Mouse (Mus musculus) ES-Bruce4 (cell line): ENCODE results near the gene 1700001P01Rik. TPM values are rescaled to one million over a fixed set of nuclear protein-coding genes. Genes with fewer than 3 reads are reported as not detected.
A peak's percentile ranks its signal among the peaks of the same experiment; 100 is the strongest.

Experiments used
- H3K27ac ChIP-seq: 2 replicates; pipeline ENCODE4 v1.5.1; 2012; ENCODE audit warnings: low read length, inconsistent platforms; ENCODE audit not compliant: insufficient read depth
- H3K27me3 ChIP-seq: 2 replicates; pipeline ENCODE4 v1.6.1; 2012; ENCODE audit warnings: mild to moderate bottlenecking, low read length, inconsistent platforms; ENCODE audit not compliant: control insufficient read depth, poor library complexity, insufficient read depth, severe bottlenecking
- H3K36me3 ChIP-seq: 2 replicates; pipeline ENCODE4 v1.6.1; 2012; ENCODE audit warnings: inconsistent platforms, mild to moderate bottlenecking, low read length, moderate library complexity; ENCODE audit not compliant: control insufficient read depth, poor library complexity, insufficient read depth, severe bottlenecking
- H3K4me1 ChIP-seq: one replicate; pipeline ENCODE4 v1.8.1; 2011; ENCODE audit warnings: low read length; ENCODE audit not compliant: control insufficient read depth, insufficient read depth
- H3K4me3 ChIP-seq: 2 replicates; pipeline ENCODE4 v1.5.1; 2011; ENCODE audit warnings: low read depth, mild to moderate bottlenecking, low read length
- H3K9ac ChIP-seq: 2 replicates; pipeline ENCODE4 v1.6.1; 2012; ENCODE audit warnings: low read depth, mild to moderate bottlenecking, inconsistent platforms; ENCODE audit not compliant: poor library complexity, severe bottlenecking
- H3K9me3 ChIP-seq: replicated peaks from 2 replicates; pipeline ENCODE4 v1.6.1; 2012; ENCODE audit warnings: mild to moderate bottlenecking, low read length, inconsistent platforms; ENCODE audit not compliant: control insufficient read depth, poor library complexity, insufficient read depth, severe bottlenecking
- CTCF ChIP-seq: IDR thresholded peaks from one replicate; pipeline ENCODE4 v1.8.1; 2011; ENCODE audit warnings: low read depth, low read length
- EP300 ChIP-seq: IDR thresholded peaks from 2 replicates; pipeline ENCODE4 v1.6.1; 2011; ENCODE audit warnings: low read depth, low read length; ENCODE audit not compliant: insufficient read depth
- POLR2A ChIP-seq: IDR thresholded peaks from one replicate; pipeline ENCODE4 v1.8.1; 2011; ENCODE audit warnings: low read length; ENCODE audit not compliant: insufficient read depth
- polyA plus RNA-seq: library from polyadenylated mRNA; stranded (reverse); fragments of >200 nt; gene quantifications from 2 replicates; pipeline ENCODE4 v1.2.4, GENCODE M21; 2011; ENCODE audit warnings: low read depth; ENCODE audit not compliant: missing spikeins, insufficient read depth, insufficient read length

1700001P01Rik gene
- polyA plus RNA-seq, 1 experiment = 0.99 TPM

DNA sequence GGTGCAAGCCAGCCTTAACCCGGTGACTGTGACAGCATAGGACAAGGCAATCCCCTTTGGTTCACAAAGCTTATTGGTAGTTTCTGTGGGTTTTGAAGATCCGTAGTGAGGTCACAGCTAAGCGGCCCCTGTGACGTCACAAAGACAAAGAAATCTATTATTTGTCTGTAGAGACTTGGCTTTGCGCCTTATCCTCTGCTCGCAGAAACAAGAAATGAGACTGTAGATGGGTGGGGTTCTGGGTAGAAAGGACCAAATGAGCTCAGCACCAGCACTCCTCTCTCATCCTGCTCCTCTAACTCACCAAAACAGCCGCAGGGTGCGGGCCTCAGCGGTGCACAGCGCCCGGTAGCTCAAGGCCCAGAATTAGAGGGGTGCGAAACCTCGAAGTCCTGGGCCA is 532 bp downstream of the 1700001P01Rik start:
- H3K27ac ChIP-seq = peak overlapping the region; percentile 82
- TF ChIP-seq POLR2A (no peak), CTCF (no peak), EP300 (no peak)
- no peak overlapping the region for H3K4me3 ChIP-seq
- H3K9ac ChIP-seq = peak overlapping the region; percentile 43
- no peaks in the 10 kb centered on the region for H3K9me3 ChIP-seq
- no peaks in the 10 kb centered on the region for H3K27me3 ChIP-seq
- no peaks in the 10 kb centered on the region for H3K4me1 ChIP-seq
- H3K36me3 ChIP-seq = peaks cover 37% of the 10 kb centered on the region

DNA sequence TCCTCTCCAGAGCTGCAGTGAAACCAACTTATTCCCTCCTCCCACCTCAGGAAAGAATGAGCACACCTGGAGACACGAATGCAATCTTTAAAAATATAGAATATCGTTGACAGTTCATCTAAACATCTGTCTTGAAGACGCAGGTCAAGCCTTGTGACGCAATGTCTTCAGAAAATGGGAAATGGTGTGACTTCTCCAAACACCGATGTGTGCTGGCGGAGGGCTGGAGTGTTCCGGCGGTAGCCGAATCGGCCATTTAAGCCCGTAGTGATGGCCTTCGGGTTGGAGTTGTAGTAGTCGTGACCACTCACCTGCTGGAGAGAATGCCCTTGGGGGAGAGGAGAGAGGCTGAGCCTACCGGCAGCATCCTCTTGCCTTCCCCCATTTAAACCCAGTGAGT is 4.3 kb downstream of the 1700001P01Rik start:
- no peak overlapping the region for H3K9ac ChIP-seq
- H3K27me3 ChIP-seq = no peaks in the 10 kb centered on the region
- H3K27ac ChIP-seq = no peak overlapping the region
- TF ChIP-seq POLR2A (no peak), EP300 (no peak), CTCF (no peak)
- H3K4me1 ChIP-seq = no peaks in the 10 kb centered on the region
- no peak overlapping the region for H3K4me3 ChIP-seq
- no peaks in the 10 kb centered on the region for H3K9me3 ChIP-seq
- no peaks in the 10 kb centered on the region for H3K36me3 ChIP-seq

DNA sequence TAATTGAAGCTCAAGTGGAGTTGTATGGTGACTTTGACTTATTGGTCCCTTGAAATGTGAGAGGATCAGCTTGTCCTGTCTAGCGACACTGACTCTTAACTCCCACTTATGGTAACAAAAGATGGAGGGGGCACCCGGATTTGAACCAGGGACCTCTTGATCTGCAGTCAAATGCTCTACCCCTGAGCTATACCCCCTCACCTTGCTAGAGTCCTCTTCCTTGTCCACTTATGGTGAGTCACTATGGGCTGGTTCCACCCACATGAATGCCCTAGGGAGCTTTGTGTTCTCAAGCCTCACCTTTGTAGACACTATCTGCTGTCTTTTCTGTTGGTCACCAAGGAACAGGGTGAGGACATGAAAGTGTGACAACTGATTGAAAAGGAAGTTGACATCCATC is 6.0 kb downstream of the 1700001P01Rik start:
- Histone ChIP-seq H3K4me3 (no peak overlapping the region), H3K4me1 (no peaks in the 10 kb centered on the region), H3K27ac (no peak overlapping the region), H3K27me3 (no peaks in the 10 kb centered on the region), H3K9me3 (no peaks in the 10 kb centered on the region), H3K9ac (no peak overlapping the region), H3K36me3 (no peaks in the 10 kb centered on the region)
- no peak for TF ChIP-seq POLR2A

DNA sequence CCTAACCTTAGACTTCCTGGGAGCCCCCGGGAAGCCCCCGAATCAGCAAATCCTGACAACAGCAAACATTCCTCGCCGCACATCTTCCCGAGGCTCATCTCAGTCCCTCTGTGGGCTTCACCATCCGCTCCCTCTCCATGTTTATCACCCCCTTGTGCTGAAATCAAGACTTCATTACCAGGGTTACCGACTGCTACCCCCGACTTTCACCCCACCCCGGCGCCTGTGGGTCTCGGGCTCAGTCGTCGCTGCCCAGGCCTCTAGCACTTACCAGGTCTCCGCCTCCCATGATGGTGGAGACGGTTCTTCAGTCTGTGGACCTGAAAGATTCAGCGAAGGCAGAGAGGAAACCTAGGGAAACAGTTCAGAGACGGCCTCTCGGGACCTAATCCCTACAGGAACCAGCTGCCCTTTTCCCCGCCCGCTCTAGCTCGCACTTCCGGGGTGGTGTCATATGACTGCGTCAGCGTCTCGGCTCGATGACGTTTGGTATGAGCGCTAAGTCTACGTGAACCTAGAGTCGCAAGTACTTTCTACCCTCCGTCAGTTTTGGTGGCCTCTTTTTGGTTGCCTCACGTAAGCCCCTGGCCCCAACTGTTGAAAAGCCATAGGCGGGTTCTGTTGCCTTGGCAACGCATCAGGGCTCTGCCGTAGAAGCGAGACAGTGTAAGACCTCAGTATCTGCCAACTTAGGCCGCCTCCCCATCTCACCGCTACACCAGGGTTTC is 9.4 kb downstream of the 1700001P01Rik start, which contains the start of gene Cwc25:
Gene Cwc25, minus strand, starts transcription at position 403 of the 728 bp plus-strand sequence.
- H3K9me3 ChIP-seq = no peaks in the 10 kb centered on the region
- H3K27me3 ChIP-seq = no peaks in the 10 kb centered on the region
- TF ChIP-seq CTCF (no peak), EP300 (peak; percentile 51; the same call in 1 of the 2 replicates), POLR2A (peak; percentile 83)
- peak within 1 kb of the TSS; percentile 52 for H3K27ac ChIP-seq
- H3K4me1 ChIP-seq = peaks cover 2% of the 10 kb centered on the region
- H3K36me3 ChIP-seq = peaks cover 7% of the 10 kb centered on the region; the same call in 1 of the 2 replicates
- peak within 1 kb of the TSS; percentile 96 for H3K4me3 ChIP-seq
- H3K9ac ChIP-seq = peak within 1 kb of the TSS; percentile 83

DNA sequence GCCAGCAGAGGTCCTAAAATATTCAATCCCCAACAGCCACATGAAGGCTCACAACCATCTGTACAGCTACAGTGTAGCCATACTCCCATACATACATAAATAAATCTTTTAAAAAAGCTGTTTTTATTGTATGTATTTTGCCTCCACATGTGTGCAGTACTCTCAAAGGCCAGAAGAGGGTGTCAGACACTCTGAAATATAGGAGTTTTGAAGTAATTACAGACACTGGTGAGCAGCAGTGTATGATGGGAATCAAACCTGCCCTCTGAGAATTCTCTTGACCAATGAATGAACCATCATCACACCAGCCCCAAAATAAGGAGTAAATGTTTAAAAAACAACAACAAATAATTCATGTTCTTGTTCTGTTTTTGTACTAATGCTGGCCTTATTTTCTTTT is 14.1 kb downstream of the 1700001P01Rik start:
- H3K27me3 ChIP-seq = no peaks in the 10 kb centered on the region
- no peak for TF ChIP-seq EP300
- TF ChIP-seq POLR2A = no peak
- no peak for TF ChIP-seq CTCF
- H3K36me3 ChIP-seq = peaks cover 15% of the 10 kb centered on the region
- H3K9me3 ChIP-seq = no peaks in the 10 kb centered on the region
- no peak overlapping the region for H3K27ac ChIP-seq
- no peak overlapping the region for H3K4me3 ChIP-seq
- H3K4me1 ChIP-seq = peaks cover 2% of the 10 kb centered on the region
- H3K9ac ChIP-seq = no peak overlapping the region

DNA sequence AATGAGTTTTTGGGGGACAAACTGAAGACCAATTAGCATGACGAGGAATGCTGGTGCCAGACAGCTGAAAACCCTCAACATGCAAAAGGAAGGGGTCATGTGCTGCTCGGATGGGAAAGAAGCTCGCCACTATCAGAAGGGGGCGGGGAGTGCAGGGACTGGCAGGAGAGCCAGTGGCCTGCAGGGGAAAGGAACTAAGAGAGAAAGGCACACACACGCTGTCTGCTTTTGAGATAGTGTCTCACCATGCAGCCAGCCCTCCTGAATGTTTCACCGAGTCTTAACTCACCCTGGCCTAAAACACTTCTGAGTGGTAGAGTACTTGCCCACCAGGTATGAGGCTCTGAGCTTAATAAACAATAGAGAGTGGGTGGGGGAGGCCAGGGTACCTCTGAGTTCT is 16.8 kb downstream of the 1700001P01Rik start:
- Histone ChIP-seq H3K36me3 (peaks cover 18% of the 10 kb centered on the region), H3K4me3 (no peak overlapping the region)

More for the DNA sequence above, 16.8 kb downstream of the 1700001P01Rik start:
- Histone ChIP-seq H3K9ac (no peak overlapping the region), H3K27me3 (no peaks in the 10 kb centered on the region), H3K4me1 (peaks cover 1% of the 10 kb centered on the region), H3K27ac (no peak overlapping the region), H3K9me3 (no peaks in the 10 kb centered on the region)
- TF ChIP-seq POLR2A = no peak
- TF ChIP-seq EP300 = no peak
- TF ChIP-seq CTCF = no peak
